Mouse (Mus musculus): ENCODE measurements at regions not wholly inside any gene's neighbourhood (a gene's known extent, or its start where the extent isn't known, plus 50 kb on each side); places are given as distances from the start of the nearest gene placed in this dataset.

GRCm38 (mm10) chr15:96178374-96179109, 108.8 kb upstream of the Arid2 start:
- DNase-seq (ENCODE audit: low spot score) (no peak), ATAC-seq (ENCODE audit: low FRiP score, low read depth) (no peak)
- H3K4me2 ChIP-seq (replicated peaks; ENCODE audit: low read depth, low read length, severe bottlenecking), result no peak overlapping the region
- H3K27me3 ChIP-seq (ENCODE audit: control insufficient read depth, insufficient read depth, low read length), result no peaks in the 10 kb centered on the region
- TF ChIP-seq POLR2A (IDR thresholded peaks at IDR 0.05; ENCODE audit: borderline replicate concordance, extremely low read depth, insufficient read depth, insufficient read length), result no peak
- H3K9ac ChIP-seq (ENCODE audit: low read depth, low read length, severe bottlenecking), result no peak overlapping the region
- H3K9me3 ChIP-seq (ENCODE audit: control insufficient read depth, low read length), result no peaks in the 10 kb centered on the region
- no peak overlapping the region for H3K4me3 ChIP-seq (replicated peaks; ENCODE audit: low read length)
- 61% methylated on average over 8 of the region's 8 CpGs for WGBS
- H3K4me1 ChIP-seq (ENCODE audit: control insufficient read depth, insufficient read depth, low read length), result no peaks in the 10 kb centered on the region
- no peaks in the 10 kb centered on the region for H3K36me3 ChIP-seq (ENCODE audit: control insufficient read depth, insufficient read depth, low read length)
- no peak overlapping the region for H3K27ac ChIP-seq (replicated peaks; ENCODE audit: low read depth, low read length)

- no peaks in the 10 kb centered on the region for H3K36me3 ChIP-seq (ENCODE audit: control insufficient read depth, insufficient read depth, low read length)
- H3K27ac ChIP-seq (replicated peaks; ENCODE audit: low read depth, low read length), result no peak overlapping the region
- no peak overlapping the region for H3K4me2 ChIP-seq (replicated peaks; ENCODE audit: low read depth, low read length, severe bottlenecking)
- H3K4me3 ChIP-seq (replicated peaks; ENCODE audit: low read length), result no peak overlapping the region
- no peak overlapping the region for H3K9ac ChIP-seq (ENCODE audit: low read depth, low read length, severe bottlenecking)
- no peak for TF ChIP-seq POLR2A (IDR thresholded peaks at IDR 0.05; ENCODE audit: borderline replicate concordance, extremely low read depth, insufficient read depth, insufficient read length)
- no peaks in the 10 kb centered on the region for H3K4me1 ChIP-seq (ENCODE audit: control insufficient read depth, insufficient read depth, low read length)
- H3K9me3 ChIP-seq (ENCODE audit: control insufficient read depth, low read length), result no peaks in the 10 kb centered on the region
- ATAC-seq (ENCODE audit: low FRiP score, low read depth), result no peak
- H3K27me3 ChIP-seq (ENCODE audit: control insufficient read depth, insufficient read depth, low read length), result no peaks in the 10 kb centered on the region
- DNase-seq (ENCODE audit: low spot score), result no peak
- 87% methylated on average over 5 of the region's 5 CpGs for WGBS
Measured at GRCm38 (mm10) chr15:96179511-96179910, 107.8 kb upstream of the Arid2 start.

GRCm38 (mm10) chr15:96180036-96180435, 107.3 kb upstream of the Arid2 start:
- Histone ChIP-seq H3K36me3 (ENCODE audit: control insufficient read depth, insufficient read depth, low read length) (no peaks in the 10 kb centered on the region), H3K27ac (replicated peaks; ENCODE audit: low read depth, low read length) (no peak overlapping the region), H3K9me3 (ENCODE audit: control insufficient read depth, low read length) (no peaks in the 10 kb centered on the region), H3K4me3 (replicated peaks; ENCODE audit: low read length) (no peak overlapping the region), H3K4me2 (replicated peaks; ENCODE audit: low read depth, low read length, severe bottlenecking) (no peak overlapping the region), H3K9ac (ENCODE audit: low read depth, low read length, severe bottlenecking) (no peak overlapping the region), H3K4me1 (ENCODE audit: control insufficient read depth, insufficient read depth, low read length) (peaks cover under 1% of the 10 kb centered on the region; the same call in 1 of the 2 replicates), H3K27me3 (ENCODE audit: control insufficient read depth, insufficient read depth, low read length) (no peaks in the 10 kb centered on the region)
- ATAC-seq (ENCODE audit: low FRiP score, low read depth) (no peak), DNase-seq (ENCODE audit: low spot score) (no peak)
- no peak for TF ChIP-seq POLR2A (IDR thresholded peaks at IDR 0.05; ENCODE audit: borderline replicate concordance, extremely low read depth, insufficient read depth, insufficient read length)
- WGBS, result 92% methylated on average over 5 of the region's 5 CpGs

GRCm38 (mm10) chr15:96180977-96181376, 106.3 kb upstream of the Arid2 start:
- no peaks in the 10 kb centered on the region for H3K9me3 ChIP-seq (ENCODE audit: control insufficient read depth, low read length)
- 86% methylated on average over 8 of the region's 8 CpGs for WGBS
- no peak overlapping the region for H3K27ac ChIP-seq (replicated peaks; ENCODE audit: low read depth, low read length)
- no peak overlapping the region for H3K4me2 ChIP-seq (replicated peaks; ENCODE audit: low read depth, low read length, severe bottlenecking)
- H3K4me3 ChIP-seq (replicated peaks; ENCODE audit: low read length), result no peak overlapping the region
- no peak for TF ChIP-seq POLR2A (IDR thresholded peaks at IDR 0.05; ENCODE audit: borderline replicate concordance, extremely low read depth, insufficient read depth, insufficient read length)
- DNase-seq (ENCODE audit: low spot score) (no peak), ATAC-seq (ENCODE audit: low FRiP score, low read depth) (no peak)
- no peak overlapping the region for H3K9ac ChIP-seq (ENCODE audit: low read depth, low read length, severe bottlenecking)
- no peaks in the 10 kb centered on the region for H3K36me3 ChIP-seq (ENCODE audit: control insufficient read depth, insufficient read depth, low read length)
- peaks cover 6% of the 10 kb centered on the region; the same call in 1 of the 2 replicates for H3K4me1 ChIP-seq (ENCODE audit: control insufficient read depth, insufficient read depth, low read length)
- H3K27me3 ChIP-seq (ENCODE audit: control insufficient read depth, insufficient read depth, low read length), result no peaks in the 10 kb centered on the region

- no peak overlapping the region for H3K4me3 ChIP-seq (replicated peaks; ENCODE audit: low read length)
- 64% methylated on average over 5 of the region's 5 CpGs for WGBS
- ATAC-seq (ENCODE audit: low FRiP score, low read depth), result no peak
- DNase-seq (ENCODE audit: low spot score), result no peak
- no peak overlapping the region for H3K27ac ChIP-seq (replicated peaks; ENCODE audit: low read depth, low read length)
- no peak overlapping the region for H3K4me2 ChIP-seq (replicated peaks; ENCODE audit: low read depth, low read length, severe bottlenecking)
- no peaks in the 10 kb centered on the region for H3K9me3 ChIP-seq (ENCODE audit: control insufficient read depth, low read length)
- no peaks in the 10 kb centered on the region for H3K27me3 ChIP-seq (ENCODE audit: control insufficient read depth, insufficient read depth, low read length)
- H3K36me3 ChIP-seq (ENCODE audit: control insufficient read depth, insufficient read depth, low read length), result no peaks in the 10 kb centered on the region
- peaks cover 6% of the 10 kb centered on the region; the same call in 1 of the 2 replicates for H3K4me1 ChIP-seq (ENCODE audit: control insufficient read depth, insufficient read depth, low read length)
- no peak overlapping the region for H3K9ac ChIP-seq (ENCODE audit: low read depth, low read length, severe bottlenecking)
- no peak for TF ChIP-seq POLR2A (IDR thresholded peaks at IDR 0.05; ENCODE audit: borderline replicate concordance, extremely low read depth, insufficient read depth, insufficient read length)
Measured at GRCm38 (mm10) chr15:96182313-96182712, 105.0 kb upstream of the Arid2 start.
